Mouse (Mus musculus): Measurements from ENCODE around the gene Olfr411. TPM values are rescaled to one million over a fixed set of nuclear protein-coding genes. Genes with fewer than 3 reads are reported as not detected.

The Olfr411 gene
- polyA plus RNA-seq (2015; fragmentation: Nextera tagmentation; extraction: Ambion mirVana), result not detected in 2 replicates

GRCm38 (mm10) chr11:74352550-74352949 lies at the start of gene Olfr411:
Gene Olfr411, minus strand, starts transcription at chr11:74352650.
- Histone ChIP-seq H3K4me2 (replicated peaks) (no peak within 1 kb of the TSS), H3K27ac (no peak within 1 kb of the TSS), H3K9me3 (no peaks in the 10 kb centered on the region), H3K4me3 (replicated peaks) (no peak within 1 kb of the TSS), H3K9ac (no peak within 1 kb of the TSS), H3K36me3 (no peaks in the 10 kb centered on the region), H3K27me3 (replicated peaks) (no peaks in the 10 kb centered on the region), H3K4me1 (replicated peaks) (no peaks in the 10 kb centered on the region)
- WGBS, result 85% methylated on average over 3 of the region's 3 CpGs
- ATAC-seq, result no peak

- Histone ChIP-seq H3K4me3 (replicated peaks) (no peak overlapping the region), H3K4me2 (replicated peaks) (no peak overlapping the region), H3K27me3 (replicated peaks) (no peaks in the 10 kb centered on the region), H3K9me3 (no peaks in the 10 kb centered on the region), H3K4me1 (replicated peaks) (no peaks in the 10 kb centered on the region), H3K36me3 (no peaks in the 10 kb centered on the region), H3K27ac (no peak overlapping the region), H3K9ac (no peak overlapping the region)
- WGBS, result 44% methylated on average over 2 of the region's 2 CpGs
- ATAC-seq, result no peak
These were observed 49.7 kb upstream of the Olfr411 start for GRCm38 (mm10) chr11:74402126-74402525.

GRCm38 (mm10) chr11:74395583-74395982 lies 43.1 kb upstream of the Olfr411 start:
- no peak for ATAC-seq
- Histone ChIP-seq H3K36me3 (peaks cover 2% of the 10 kb centered on the region; the same call in 1 of the 2 replicates), H3K9me3 (no peaks in the 10 kb centered on the region), H3K4me1 (replicated peaks) (no peaks in the 10 kb centered on the region), H3K27me3 (replicated peaks) (no peaks in the 10 kb centered on the region), H3K9ac (no peak overlapping the region), H3K4me2 (replicated peaks) (no peak overlapping the region), H3K27ac (no peak overlapping the region), H3K4me3 (replicated peaks) (no peak overlapping the region)
- WGBS, result 76% methylated on average over 18 of the region's 18 CpGs

GRCm38 (mm10) chr11:74393489-74393888 lies 41.0 kb upstream of the Olfr411 start:
- 66% methylated on average over 5 of the region's 5 CpGs for WGBS
- Histone ChIP-seq H3K9me3 (no peaks in the 10 kb centered on the region), H3K27me3 (replicated peaks) (no peaks in the 10 kb centered on the region), H3K4me3 (replicated peaks) (no peak overlapping the region), H3K9ac (no peak overlapping the region), H3K4me2 (replicated peaks) (no peak overlapping the region), H3K36me3 (peaks cover 2% of the 10 kb centered on the region; the same call in 1 of the 2 replicates), H3K27ac (no peak overlapping the region), H3K4me1 (replicated peaks) (no peaks in the 10 kb centered on the region)
- peak; percentile 41; the same call in 1 of the 2 replicates for ATAC-seq

GRCm38 (mm10) chr11:74392903-74393302 lies 40.5 kb upstream of the Olfr411 start:
- Histone ChIP-seq H3K9ac (no peak overlapping the region), H3K27ac (no peak overlapping the region), H3K27me3 (replicated peaks) (no peaks in the 10 kb centered on the region), H3K36me3 (peaks cover 2% of the 10 kb centered on the region; the same call in 1 of the 2 replicates), H3K9me3 (no peaks in the 10 kb centered on the region), H3K4me1 (replicated peaks) (no peaks in the 10 kb centered on the region), H3K4me3 (replicated peaks) (no peak overlapping the region), H3K4me2 (replicated peaks) (no peak overlapping the region)
- WGBS, result 78% methylated on average over 6 of the region's 6 CpGs
- ATAC-seq, result no peak

- no peaks in the 10 kb centered on the region for H3K9me3 ChIP-seq
- no peak overlapping the region for H3K4me3 ChIP-seq (replicated peaks)
- 78% methylated on average over 11 of the region's 11 CpGs for WGBS
- H3K27ac ChIP-seq, result no peak overlapping the region
- H3K4me2 ChIP-seq (replicated peaks), result no peak overlapping the region
- ATAC-seq, result no peak
- peaks cover 2% of the 10 kb centered on the region; the same call in 1 of the 2 replicates for H3K36me3 ChIP-seq
- no peak overlapping the region for H3K9ac ChIP-seq
- H3K27me3 ChIP-seq (replicated peaks), result no peaks in the 10 kb centered on the region
- H3K4me1 ChIP-seq (replicated peaks), result no peaks in the 10 kb centered on the region
These were observed 39.4 kb upstream of the Olfr411 start for GRCm38 (mm10) chr11:74391899-74392298.

- 72% methylated on average over 5 of the region's 5 CpGs for WGBS
- Histone ChIP-seq H3K4me1 (replicated peaks) (no peaks in the 10 kb centered on the region), H3K36me3 (peaks cover 2% of the 10 kb centered on the region; the same call in 1 of the 2 replicates), H3K9ac (no peak overlapping the region), H3K27ac (no peak overlapping the region), H3K4me3 (replicated peaks) (no peak overlapping the region), H3K27me3 (replicated peaks) (no peaks in the 10 kb centered on the region), H3K9me3 (no peaks in the 10 kb centered on the region), H3K4me2 (replicated peaks) (no peak overlapping the region)
- no peak for ATAC-seq
These were observed 34.8 kb upstream of the Olfr411 start for GRCm38 (mm10) chr11:74387203-74387602.

GRCm38 (mm10) chr11:74385674-74386073 lies 33.2 kb upstream of the Olfr411 start:
- no peaks in the 10 kb centered on the region for H3K9me3 ChIP-seq
- WGBS, result 47% methylated on average over 9 of the region's 9 CpGs
- H3K27me3 ChIP-seq (replicated peaks), result no peaks in the 10 kb centered on the region
- no peak overlapping the region for H3K27ac ChIP-seq
- H3K9ac ChIP-seq, result no peak overlapping the region
- H3K4me3 ChIP-seq (replicated peaks), result no peak overlapping the region
- no peaks in the 10 kb centered on the region for H3K4me1 ChIP-seq (replicated peaks)
- H3K36me3 ChIP-seq, result no peaks in the 10 kb centered on the region
- ATAC-seq, result no peak
- H3K4me2 ChIP-seq (replicated peaks), result no peak overlapping the region

- Histone ChIP-seq H3K4me3 (replicated peaks) (no peak overlapping the region), H3K4me2 (replicated peaks) (no peak overlapping the region), H3K9me3 (no peaks in the 10 kb centered on the region), H3K4me1 (replicated peaks) (0 out of 2 replicates have a peak, but pooled peaks cover 2% of the 10 kb centered on the region), H3K27me3 (replicated peaks) (no peaks in the 10 kb centered on the region), H3K36me3 (no peaks in the 10 kb centered on the region), H3K27ac (0 out of 2 replicates have a peak overlapping the region, but pooled peaks have one; percentile 9), H3K9ac (no peak overlapping the region)
- 41% methylated on average over 4 of the region's 4 CpGs for WGBS
- peak; percentile 65 for ATAC-seq
These were observed 26.9 kb upstream of the Olfr411 start for GRCm38 (mm10) chr11:74379166-74379873.

GRCm38 (mm10) chr11:74376847-74377246 lies 24.4 kb upstream of the Olfr411 start:
- Histone ChIP-seq H3K4me1 (replicated peaks) (0 out of 2 replicates have a peak, but pooled peaks cover 2% of the 10 kb centered on the region), H3K27me3 (replicated peaks) (no peaks in the 10 kb centered on the region), H3K4me2 (replicated peaks) (no peak overlapping the region), H3K9ac (no peak overlapping the region), H3K36me3 (no peaks in the 10 kb centered on the region), H3K4me3 (replicated peaks) (no peak overlapping the region), H3K27ac (no peak overlapping the region), H3K9me3 (no peaks in the 10 kb centered on the region)
- 69% methylated on average over 3 of the region's 3 CpGs for WGBS
- ATAC-seq, result peak; percentile 72; the same call in 1 of the 2 replicates

- no peak overlapping the region for H3K9ac ChIP-seq
- no peak overlapping the region for H3K27ac ChIP-seq
- peak; percentile 45 for ATAC-seq
- no peak overlapping the region for H3K4me3 ChIP-seq (replicated peaks)
- no peaks in the 10 kb centered on the region for H3K4me1 ChIP-seq (replicated peaks)
- H3K27me3 ChIP-seq (replicated peaks), result no peaks in the 10 kb centered on the region
- H3K4me2 ChIP-seq (replicated peaks), result no peak overlapping the region
- no peaks in the 10 kb centered on the region for H3K36me3 ChIP-seq
- WGBS, result 12% methylated on average over 22 of the region's 22 CpGs
- H3K9me3 ChIP-seq, result no peaks in the 10 kb centered on the region
These were observed 19.1 kb upstream of the Olfr411 start for GRCm38 (mm10) chr11:74371393-74372100.

- 70% methylated on average over 1 of the region's 1 CpGs for WGBS
- H3K4me1 ChIP-seq (replicated peaks), result no peaks in the 10 kb centered on the region
- no peak within 1 kb of the TSS for H3K4me3 ChIP-seq (replicated peaks)
- no peak for ATAC-seq
- H3K9me3 ChIP-seq, result no peaks in the 10 kb centered on the region; the same call in 1 of the 2 replicates
- H3K4me2 ChIP-seq (replicated peaks), result no peak within 1 kb of the TSS
- no peak within 1 kb of the TSS for H3K27ac ChIP-seq
- H3K9ac ChIP-seq, result no peak within 1 kb of the TSS
- no peaks in the 10 kb centered on the region for H3K36me3 ChIP-seq
- no peaks in the 10 kb centered on the region for H3K27me3 ChIP-seq (replicated peaks)
These were observed 9.3 kb upstream of the Olfr411 start, which contains the start of gene Olfr412 for GRCm38 (mm10) chr11:74361769-74362168. Gene Olfr412, plus strand, starts transcription at chr11:74362069.
